Mouse (Mus musculus): Measurements from ENCODE around the gene Frat1. TPM values are rescaled to one million over a fixed set of nuclear protein-coding genes. Genes with fewer than 3 reads are reported as not detected.

Gene Frat1
- polyA plus RNA-seq, 1 experiment from 2014 or later, result 18.2 TPM

- Histone ChIP-seq H3K36me3 (ENCODE audit: control insufficient read depth, insufficient read depth, low read length) (no peaks in the 10 kb centered on the region), H3K9me3 (ENCODE audit: control insufficient read depth, low read length) (no peaks in the 10 kb centered on the region), H3K4me3 (ENCODE audit: low read length) (no peak overlapping the region), H3K9ac (ENCODE audit: low read depth, low read length) (no peak overlapping the region), H3K27me3 (replicated peaks; ENCODE audit: control insufficient read depth, insufficient read depth, low read length) (no peaks in the 10 kb centered on the region), H3K4me1 (ENCODE audit: control insufficient read depth, insufficient read depth, low read depth, low read length) (peaks cover 3% of the 10 kb centered on the region), H3K4me2 (ENCODE audit: low read length) (no peak overlapping the region), H3K27ac (ENCODE audit: low read depth, low read length) (no peak overlapping the region)
- ATAC-seq, result no peak
- 82% methylated on average over 3 of the region's 3 CpGs for WGBS
These were observed 3.2 kb upstream of the Frat1 start for GRCm38 (mm10) chr19:41826529-41826928.

- 66% methylated on average over 3 of the region's 3 CpGs for WGBS
- ATAC-seq, result no peak
- H3K9me3 ChIP-seq (ENCODE audit: control insufficient read depth, low read length), result no peaks in the 10 kb centered on the region
These were observed 829 bp upstream of the Frat1 start for GRCm38 (mm10) chr19:41828941-41829340.

GRCm38 (mm10) chr19:41830106-41831031 is 599 bp downstream of the Frat1 start:
- Histone ChIP-seq H3K4me2 (ENCODE audit: low read length) (peak overlapping the region; percentile 78), H3K36me3 (ENCODE audit: control insufficient read depth, insufficient read depth, low read length) (no peaks in the 10 kb centered on the region), H3K4me3 (ENCODE audit: low read length) (peak overlapping the region; percentile 73), H3K27ac (ENCODE audit: low read depth, low read length) (peak overlapping the region; percentile 92), H3K4me1 (ENCODE audit: control insufficient read depth, insufficient read depth, low read depth, low read length) (peaks cover 22% of the 10 kb centered on the region), H3K27me3 (replicated peaks; ENCODE audit: control insufficient read depth, insufficient read depth, low read length) (no peaks in the 10 kb centered on the region), H3K9ac (ENCODE audit: low read depth, low read length) (peak overlapping the region; percentile 78), H3K9me3 (ENCODE audit: control insufficient read depth, low read length) (no peaks in the 10 kb centered on the region)
- peak; percentile 64 for ATAC-seq
- under 1% methylated on average over 87 of the region's 112 CpGs for WGBS

More at GRCm38 (mm10) chr19:41828941-41829340, 829 bp upstream of the Frat1 start:
- no peaks in the 10 kb centered on the region for H3K27me3 ChIP-seq (replicated peaks; ENCODE audit: control insufficient read depth, insufficient read depth, low read length)
- H3K36me3 ChIP-seq (ENCODE audit: control insufficient read depth, insufficient read depth, low read length), result no peaks in the 10 kb centered on the region
- H3K4me3 ChIP-seq (ENCODE audit: low read length), result peak overlapping the region; percentile 73
- peak overlapping the region; percentile 78 for H3K4me2 ChIP-seq (ENCODE audit: low read length)
- peaks cover 18% of the 10 kb centered on the region for H3K4me1 ChIP-seq (ENCODE audit: control insufficient read depth, insufficient read depth, low read depth, low read length)
- H3K27ac ChIP-seq (ENCODE audit: low read depth, low read length), result peak overlapping the region; percentile 92
- peak overlapping the region; percentile 78 for H3K9ac ChIP-seq (ENCODE audit: low read depth, low read length)

GRCm38 (mm10) chr19:41831101-41831570 is 1.4 kb downstream of the Frat1 start:
- peak overlapping the region; percentile 78 for H3K4me2 ChIP-seq (ENCODE audit: low read length)
- H3K9ac ChIP-seq (ENCODE audit: low read depth, low read length), result peak overlapping the region; percentile 78
- H3K4me3 ChIP-seq (ENCODE audit: low read length), result peak overlapping the region; percentile 73
- H3K27ac ChIP-seq (ENCODE audit: low read depth, low read length), result peak overlapping the region; percentile 92
- under 1% methylated on average over 19 of the region's 19 CpGs for WGBS
- peaks cover 27% of the 10 kb centered on the region for H3K4me1 ChIP-seq (ENCODE audit: control insufficient read depth, insufficient read depth, low read depth, low read length)
- ATAC-seq, result no peak
- H3K36me3 ChIP-seq (ENCODE audit: control insufficient read depth, insufficient read depth, low read length), result no peaks in the 10 kb centered on the region
- no peaks in the 10 kb centered on the region for H3K27me3 ChIP-seq (replicated peaks; ENCODE audit: control insufficient read depth, insufficient read depth, low read length)
- H3K9me3 ChIP-seq (ENCODE audit: control insufficient read depth, low read length), result no peaks in the 10 kb centered on the region

GRCm38 (mm10) chr19:41831718-41832391 is 2.1 kb downstream of the Frat1 start:
- Histone ChIP-seq H3K4me3 (ENCODE audit: low read length) (peak overlapping the region; percentile 73), H3K9ac (ENCODE audit: low read depth, low read length) (peak overlapping the region; percentile 78), H3K9me3 (ENCODE audit: control insufficient read depth, low read length) (no peaks in the 10 kb centered on the region), H3K27ac (ENCODE audit: low read depth, low read length) (no peak overlapping the region), H3K4me1 (ENCODE audit: control insufficient read depth, insufficient read depth, low read depth, low read length) (peaks cover 27% of the 10 kb centered on the region), H3K4me2 (ENCODE audit: low read length) (peak overlapping the region; percentile 78), H3K36me3 (ENCODE audit: control insufficient read depth, insufficient read depth, low read length) (no peaks in the 10 kb centered on the region), H3K27me3 (replicated peaks; ENCODE audit: control insufficient read depth, insufficient read depth, low read length) (no peaks in the 10 kb centered on the region)
- 8% methylated on average over 14 of the region's 14 CpGs for WGBS
- ATAC-seq, result no peak

GRCm38 (mm10) chr19:41832501-41833201 is 2.9 kb downstream of the Frat1 start:
- ATAC-seq, result no peak
- WGBS, result 66% methylated on average over 13 of the region's 13 CpGs
- H3K36me3 ChIP-seq (ENCODE audit: control insufficient read depth, insufficient read depth, low read length), result no peaks in the 10 kb centered on the region
- no peaks in the 10 kb centered on the region for H3K27me3 ChIP-seq (replicated peaks; ENCODE audit: control insufficient read depth, insufficient read depth, low read length)
- peak overlapping the region; percentile 31; the same call in 1 of the 2 replicates for H3K9ac ChIP-seq (ENCODE audit: low read depth, low read length)
- H3K4me1 ChIP-seq (ENCODE audit: control insufficient read depth, insufficient read depth, low read depth, low read length), result peaks cover 27% of the 10 kb centered on the region
- H3K27ac ChIP-seq (ENCODE audit: low read depth, low read length), result no peak overlapping the region
- peak overlapping the region; percentile 73; the same call in 1 of the 2 replicates for H3K4me3 ChIP-seq (ENCODE audit: low read length)
- peak overlapping the region; percentile 78 for H3K4me2 ChIP-seq (ENCODE audit: low read length)
- no peaks in the 10 kb centered on the region for H3K9me3 ChIP-seq (ENCODE audit: control insufficient read depth, low read length)

- H3K27ac ChIP-seq (ENCODE audit: low read depth, low read length), result no peak overlapping the region
These were observed 5.6 kb downstream of the Frat1 start for GRCm38 (mm10) chr19:41835407-41835806.

GRCm38 (mm10) chr19:41835816-41836215 is 6.0 kb downstream of the Frat1 start:
- Histone ChIP-seq H3K9me3 (ENCODE audit: control insufficient read depth, low read length) (no peaks in the 10 kb centered on the region), H3K4me2 (ENCODE audit: low read length) (peak overlapping the region; percentile 50), H3K27ac (ENCODE audit: low read depth, low read length) (0 out of 2 replicates have a peak overlapping the region, but pooled peaks have one; percentile 45), H3K9ac (ENCODE audit: low read depth, low read length) (peak overlapping the region; percentile 29), H3K27me3 (replicated peaks; ENCODE audit: control insufficient read depth, insufficient read depth, low read length) (no peaks in the 10 kb centered on the region), H3K4me1 (ENCODE audit: control insufficient read depth, insufficient read depth, low read depth, low read length) (peaks cover 27% of the 10 kb centered on the region), H3K36me3 (ENCODE audit: control insufficient read depth, insufficient read depth, low read length) (no peaks in the 10 kb centered on the region), H3K4me3 (ENCODE audit: low read length) (0 out of 2 replicates have a peak overlapping the region, but pooled peaks have one; percentile 20)
- ATAC-seq, result peak; percentile 79
- 2% methylated on average over 6 of the region's 6 CpGs for WGBS

More at GRCm38 (mm10) chr19:41835407-41835806, 5.6 kb downstream of the Frat1 start:
- H3K4me1 ChIP-seq (ENCODE audit: control insufficient read depth, insufficient read depth, low read depth, low read length), result peaks cover 27% of the 10 kb centered on the region
- no peaks in the 10 kb centered on the region for H3K36me3 ChIP-seq (ENCODE audit: control insufficient read depth, insufficient read depth, low read length)
- H3K9me3 ChIP-seq (ENCODE audit: control insufficient read depth, low read length), result no peaks in the 10 kb centered on the region
- H3K4me2 ChIP-seq (ENCODE audit: low read length), result no peak overlapping the region; the same call in 1 of the 2 replicates
- ATAC-seq, result no peak
- WGBS, result 48% methylated on average over 6 of the region's 6 CpGs
- no peak overlapping the region for H3K9ac ChIP-seq (ENCODE audit: low read depth, low read length)
- no peaks in the 10 kb centered on the region for H3K27me3 ChIP-seq (replicated peaks; ENCODE audit: control insufficient read depth, insufficient read depth, low read length)
- H3K4me3 ChIP-seq (ENCODE audit: low read length), result no peak overlapping the region

Measured in hindbrain, embryonic 16.5 days (tissue).